Mouse (Mus musculus) ES-Bruce4 (cell line): ENCODE measurements around the gene Man1a.

Source experiments
- CTCF ChIP-seq: IDR thresholded peaks from one replicate; pipeline ENCODE4 v1.8.1; 2011; ENCODE audit warnings: low read depth, low read length
- EP300 ChIP-seq: IDR thresholded peaks from 2 replicates; pipeline ENCODE4 v1.6.1; 2011; ENCODE audit warnings: low read depth, low read length; ENCODE audit not compliant: insufficient read depth

GRCm38 (mm10) chr10:53984894-53985293 is 91.5 kb downstream of the Man1a start:
- no peak for TF ChIP-seq EP300
- TF ChIP-seq CTCF, result no peak
